Mouse (Mus musculus) hindbrain, embryonic 12.5 days (tissue): Measurements from ENCODE around the gene Purb. TPM values are rescaled to one million over a fixed set of nuclear protein-coding genes. Genes with fewer than 3 reads are reported as not detected.

Experiments
- ATAC-seq: fragments of 200-750 bp; cut with Nextera tagmentation; 2 replicates; pipeline ENCODE4 v1.8.0; 2017; ENCODE audit warnings: moderate TSS enrichment; ENCODE audit not compliant: low FRiP score
- H3K27ac ChIP-seq: fragments of 300-500 bp; sonication (generic); 2 replicates; pipeline ENCODE4 v1.5.1; 2016; ENCODE audit warnings: mild to moderate bottlenecking
- H3K27me3 ChIP-seq: fragments of 300-500 bp; sonication (generic); 2 replicates; pipeline ENCODE4 v1.6.1; 2016; ENCODE audit warnings: mild to moderate bottlenecking
- H3K36me3 ChIP-seq: fragments of 300-500 bp; sonication (generic); 2 replicates; pipeline ENCODE4 v1.6.1; 2016; ENCODE audit warnings: mild to moderate bottlenecking
- H3K4me1 ChIP-seq: fragments of 300-500 bp; sonication (generic); 2 replicates; pipeline ENCODE4 v1.6.1; 2016
- H3K4me2 ChIP-seq: fragments of 300-500 bp; sonication (generic); replicated peaks from 2 replicates; pipeline ENCODE4 v1.6.1; 2016; ENCODE audit warnings: mild to moderate bottlenecking
- H3K4me3 ChIP-seq: fragments of 300-500 bp; sonication (generic); 2 replicates; pipeline ENCODE4 v1.5.1; 2016; ENCODE audit warnings: mild to moderate bottlenecking
- H3K9ac ChIP-seq: fragments of 300-500 bp; sonication (generic); 2 replicates; pipeline ENCODE4 v1.6.1; 2016; ENCODE audit warnings: mild to moderate bottlenecking, moderate library complexity
- H3K9me3 ChIP-seq: fragments of 300-500 bp; sonication (generic); replicated peaks from 2 replicates; pipeline ENCODE4 v1.6.1; 2016; ENCODE audit warnings: mild to moderate bottlenecking
- WGBS: fragments of 180-500 bp; shearing (Covaris S2); methylation state at CpG from one replicate; pipeline ENCODE4 v1.1.7; 2016; 5-methylcytosine and 5-hydroxymethylcytosine counted together
- polyA plus RNA-seq: library from polyadenylated mRNA; unstranded; fragments of >200 nt; fragmentation: Nextera tagmentation; extraction: Ambion mirVana; gene quantifications from 2 replicates; pipeline ENCODE4 v1.2.1, GENCODE M21; 2016

Gene Purb
- polyA plus RNA-seq, 1 experiment from 2014 or later, result 17.2 TPM

DNA sequence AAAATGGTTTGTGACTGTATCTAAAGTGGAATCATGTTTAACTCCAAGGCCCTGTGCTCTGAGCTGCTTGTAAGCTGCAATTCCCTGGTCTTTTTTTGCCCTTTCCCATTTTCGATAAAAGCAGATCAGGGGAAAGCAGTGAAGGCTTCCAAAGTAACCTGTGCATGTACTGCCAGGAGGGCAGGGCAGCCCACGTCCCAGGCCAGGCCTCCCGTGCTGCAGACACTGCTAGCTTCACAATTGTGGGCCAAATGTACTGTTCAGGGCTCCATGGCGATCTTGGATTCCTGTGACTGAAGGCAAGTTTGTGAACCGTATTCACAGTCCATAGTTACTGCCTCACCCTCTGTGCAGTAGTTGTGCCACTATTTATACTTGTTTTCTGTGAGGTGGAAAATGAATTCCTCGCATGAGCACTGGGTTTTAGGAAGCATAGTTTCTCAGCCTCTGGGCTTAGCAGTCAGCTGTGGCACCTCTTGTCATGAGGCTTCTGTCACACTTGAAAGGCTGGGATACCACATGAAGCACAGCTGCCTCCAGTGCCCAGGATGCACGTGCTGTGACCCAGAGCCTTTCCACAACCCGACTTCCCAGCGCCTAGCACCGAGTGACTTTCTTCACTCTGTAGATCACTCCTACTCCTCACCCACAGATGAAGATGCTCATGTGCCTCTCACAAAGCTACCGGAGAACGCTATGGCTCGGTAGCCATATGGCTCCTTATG lies 5.1 kb upstream of the Purb start:
- Histone ChIP-seq H3K9ac (no peak overlapping the region), H3K4me2 (no peak overlapping the region), H3K4me1 (0 out of 2 replicates have a peak, but pooled peaks cover 3% of the 10 kb centered on the region), H3K36me3 (no peaks in the 10 kb centered on the region), H3K9me3 (no peaks in the 10 kb centered on the region), H3K27ac (no peak overlapping the region), H3K4me3 (no peak overlapping the region), H3K27me3 (no peaks in the 10 kb centered on the region; the same call in 1 of the 2 replicates)
- no peak for ATAC-seq
- 81% methylated on average over 13 of the region's 13 CpGs for WGBS

DNA sequence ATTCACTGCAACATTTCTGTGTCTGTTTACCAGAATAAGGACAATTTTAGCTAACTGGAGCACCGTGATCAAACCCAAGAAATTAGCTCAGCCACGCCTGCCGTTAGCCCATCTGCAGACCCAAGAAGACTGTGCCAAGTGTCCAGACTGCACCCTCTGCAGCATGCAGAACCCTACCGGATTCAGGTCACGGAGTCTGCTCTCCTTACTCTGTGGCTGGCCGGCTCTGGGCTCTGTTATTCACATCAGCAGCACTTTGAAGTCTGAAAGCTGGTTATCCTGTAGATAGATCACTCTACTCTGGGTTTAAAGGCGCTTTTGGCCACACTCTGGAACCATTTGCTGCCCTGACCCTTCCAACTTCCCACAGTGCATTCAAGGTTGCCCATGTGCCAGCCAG lies 4.5 kb upstream of the Purb start:
- no peaks in the 10 kb centered on the region for H3K36me3 ChIP-seq
- no peak overlapping the region for H3K27ac ChIP-seq
- WGBS, result 76% methylated on average over 7 of the region's 7 CpGs
- 0 out of 2 replicates have a peak, but pooled peaks cover 3% of the 10 kb centered on the region for H3K4me1 ChIP-seq
- H3K4me3 ChIP-seq, result no peak overlapping the region
- no peaks in the 10 kb centered on the region for H3K9me3 ChIP-seq
- no peaks in the 10 kb centered on the region; the same call in 1 of the 2 replicates for H3K27me3 ChIP-seq
- no peak overlapping the region for H3K9ac ChIP-seq
- no peak overlapping the region for H3K4me2 ChIP-seq
- ATAC-seq, result no peak

DNA sequence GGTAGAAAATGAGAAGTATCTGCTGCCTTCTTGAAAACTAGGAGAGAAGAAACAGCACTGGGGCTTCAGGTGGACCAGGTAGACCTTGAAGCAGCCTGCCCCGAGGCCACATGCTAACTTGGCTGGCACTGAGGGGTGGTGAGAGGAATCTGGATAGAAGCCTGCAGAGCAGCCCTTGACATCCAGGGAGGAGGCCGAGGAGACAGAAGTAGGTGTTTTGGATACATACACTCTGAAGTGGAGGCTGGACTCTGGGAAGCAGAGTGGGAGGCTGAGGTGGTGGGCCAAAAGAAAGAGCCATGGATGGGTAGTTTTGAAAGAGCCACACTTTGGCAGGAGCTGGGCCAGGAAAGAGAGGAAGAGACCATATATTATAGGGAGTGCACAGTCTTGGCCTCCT lies 3.5 kb upstream of the Purb start:
- Histone ChIP-seq H3K4me1 (peaks cover 3% of the 10 kb centered on the region), H3K27me3 (no peaks in the 10 kb centered on the region; the same call in 1 of the 2 replicates), H3K9me3 (no peaks in the 10 kb centered on the region), H3K27ac (no peak overlapping the region), H3K4me2 (no peak overlapping the region), H3K4me3 (no peak overlapping the region), H3K36me3 (no peaks in the 10 kb centered on the region), H3K9ac (no peak overlapping the region)
- no peak for ATAC-seq
- WGBS, result 67% methylated on average over 2 of the region's 2 CpGs

DNA sequence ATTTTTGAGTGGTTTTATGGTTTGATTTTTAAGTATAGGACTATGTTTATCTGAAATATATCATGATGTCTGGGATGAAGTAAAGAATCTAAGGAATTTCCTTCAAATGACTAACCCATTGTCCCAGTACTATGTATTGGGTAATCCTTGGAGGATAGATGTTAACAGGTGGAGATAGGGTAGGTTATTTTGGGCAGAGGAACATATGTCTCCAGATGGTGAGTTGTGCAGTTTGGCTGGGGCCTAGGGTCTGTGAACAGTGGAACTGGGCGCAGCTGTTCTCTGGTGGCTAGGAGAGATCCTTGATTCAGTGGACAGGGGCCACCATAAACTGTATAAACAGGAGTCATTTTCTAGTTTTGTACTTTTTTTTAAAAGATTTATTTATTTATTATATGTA lies 1.6 kb upstream of the Purb start:
- 92% methylated on average over 1 of the region's 1 CpGs for WGBS

DNA sequence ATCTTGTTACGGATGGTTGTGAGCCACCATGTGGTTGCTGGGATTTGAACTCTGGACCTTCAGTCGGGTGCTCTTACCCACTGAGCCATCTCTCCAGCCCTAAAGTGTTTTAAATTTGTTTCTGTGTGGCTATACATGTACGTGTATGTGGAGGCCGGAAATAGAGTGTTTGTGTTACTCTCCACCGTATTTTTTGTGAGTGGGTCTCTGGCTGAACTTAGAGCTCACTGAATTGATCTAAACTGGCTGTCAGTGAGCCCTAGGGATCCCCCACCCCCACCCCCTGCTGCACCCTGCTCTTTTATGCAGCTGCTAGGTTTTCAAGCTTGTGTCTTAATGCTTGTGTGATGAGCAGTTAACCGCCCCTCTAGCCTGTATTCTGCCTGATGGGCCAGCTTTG lies 1.2 kb upstream of the Purb start:
- Histone ChIP-seq H3K9ac (no peak overlapping the region), H3K27me3 (no peaks in the 10 kb centered on the region; the same call in 1 of the 2 replicates), H3K4me2 (no peak overlapping the region), H3K36me3 (no peaks in the 10 kb centered on the region), H3K4me3 (no peak overlapping the region), H3K4me1 (peaks cover 22% of the 10 kb centered on the region), H3K9me3 (no peaks in the 10 kb centered on the region), H3K27ac (no peak overlapping the region)
- no peak for ATAC-seq
- WGBS, result 78% methylated on average over 6 of the region's 6 CpGs

More for the DNA sequence above, 1.6 kb upstream of the Purb start:
- no peak overlapping the region for H3K4me3 ChIP-seq
- H3K27ac ChIP-seq, result no peak overlapping the region
- no peak overlapping the region for H3K4me2 ChIP-seq
- no peaks in the 10 kb centered on the region for H3K9me3 ChIP-seq
- ATAC-seq, result no peak
- no peak overlapping the region for H3K9ac ChIP-seq
- H3K4me1 ChIP-seq, result peaks cover 19% of the 10 kb centered on the region
- no peaks in the 10 kb centered on the region; the same call in 1 of the 2 replicates for H3K27me3 ChIP-seq
- no peaks in the 10 kb centered on the region for H3K36me3 ChIP-seq

DNA sequence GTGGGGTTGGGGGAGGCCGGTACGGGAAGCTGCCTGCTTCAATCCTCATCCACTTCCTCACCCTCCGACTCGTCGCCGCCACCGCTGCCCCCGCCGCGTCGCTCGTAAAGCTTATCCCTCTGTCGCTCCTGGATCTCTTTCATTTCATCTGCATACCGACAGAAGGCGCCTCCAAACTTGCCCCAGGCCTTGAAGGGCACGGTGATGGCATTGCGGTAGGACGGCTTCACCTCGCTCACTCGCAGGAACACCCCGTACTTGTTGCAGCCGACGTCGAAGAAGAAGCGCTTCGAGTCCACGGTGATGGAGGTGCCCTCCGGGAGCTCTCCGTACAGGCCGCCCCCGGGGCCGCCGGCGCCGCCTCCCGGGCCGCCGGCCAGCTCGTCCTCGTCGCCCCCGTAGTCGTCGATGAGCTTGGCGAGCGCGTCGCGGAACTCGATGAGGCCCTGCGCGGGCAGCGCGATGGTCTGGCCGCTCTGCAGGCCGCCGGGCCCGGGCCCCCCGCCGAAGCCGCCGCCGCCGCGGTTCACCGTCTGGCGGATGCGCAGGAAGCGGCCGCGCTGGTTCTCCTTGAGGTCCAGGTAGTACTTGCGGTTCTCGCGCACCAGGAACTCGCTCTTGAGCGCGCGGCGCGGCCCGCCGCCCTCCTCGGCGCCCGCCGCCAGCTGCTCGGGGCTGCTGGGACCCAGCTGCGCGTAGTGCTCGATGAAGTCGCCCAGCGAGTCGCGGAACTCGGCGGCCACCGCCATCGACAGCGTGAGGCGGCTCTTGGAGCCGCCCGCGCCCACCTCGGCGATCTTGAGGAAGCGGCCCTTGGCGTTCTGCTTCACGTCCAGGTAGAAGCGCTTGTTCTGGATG lies 614 bp downstream of the Purb start:
- Histone ChIP-seq H3K4me3 (peak overlapping the region; percentile 97), H3K27me3 (no peaks in the 10 kb centered on the region), H3K36me3 (no peaks in the 10 kb centered on the region), H3K4me2 (peak overlapping the region; percentile 66), H3K4me1 (peaks cover 37% of the 10 kb centered on the region), H3K27ac (peak overlapping the region; percentile 97), H3K9ac (peak overlapping the region; percentile 97), H3K9me3 (no peaks in the 10 kb centered on the region)
- under 1% methylated on average over 100 of the region's 109 CpGs for WGBS
- ATAC-seq, result peak; percentile 37

DNA sequence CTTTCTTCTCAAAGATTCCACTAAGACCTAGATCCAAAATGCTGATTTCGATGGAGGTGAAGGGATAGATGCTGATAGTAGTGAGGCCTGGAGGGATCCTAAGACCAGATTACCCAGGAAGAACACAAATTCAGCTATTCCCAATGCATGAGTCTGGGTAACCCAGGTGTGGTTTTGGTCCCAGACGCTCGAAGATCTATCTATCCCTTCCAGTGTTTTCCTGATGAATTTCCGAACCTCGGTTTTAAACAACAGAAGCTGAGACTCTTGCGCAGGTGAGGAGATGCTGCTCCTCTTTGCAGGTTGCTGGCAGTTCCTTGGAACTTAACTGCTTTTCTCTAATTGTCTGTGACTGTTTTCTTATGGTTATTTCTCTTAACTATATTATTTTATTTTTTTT lies 1.3 kb downstream of the Purb start:
- Histone ChIP-seq H3K4me2 (peak overlapping the region; percentile 66), H3K4me1 (peaks cover 41% of the 10 kb centered on the region)

DNA sequence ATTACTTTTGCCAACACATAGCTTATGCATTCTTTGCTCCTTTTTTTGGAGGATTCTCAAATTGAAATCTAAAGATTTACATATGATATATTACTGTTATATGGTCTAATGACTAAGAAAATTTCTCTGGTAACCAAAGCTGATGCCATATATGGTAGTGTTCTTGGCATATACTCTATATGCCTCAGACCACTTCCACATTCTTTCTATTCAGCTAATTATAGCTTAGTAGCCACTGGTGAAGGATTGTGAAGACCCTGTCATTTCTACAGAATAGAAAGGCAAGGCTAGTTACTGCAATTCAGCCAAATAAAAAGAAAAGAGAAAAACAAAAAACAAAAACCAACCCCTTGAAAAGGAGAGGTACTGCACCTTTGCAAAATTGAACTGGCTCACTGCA lies 3.6 kb downstream of the Purb start:
- peak overlapping the region; percentile 55; the same call in 1 of the 2 replicates for H3K27ac ChIP-seq
- ATAC-seq, result no peak
- peaks cover 42% of the 10 kb centered on the region for H3K4me1 ChIP-seq

More for the DNA sequence above, 1.3 kb downstream of the Purb start:
- no peak for ATAC-seq
- Histone ChIP-seq H3K4me3 (peak overlapping the region; percentile 97), H3K9me3 (no peaks in the 10 kb centered on the region), H3K27ac (peak overlapping the region; percentile 97), H3K9ac (peak overlapping the region; percentile 97), H3K27me3 (no peaks in the 10 kb centered on the region), H3K36me3 (no peaks in the 10 kb centered on the region)
- WGBS, result 38% methylated on average over 6 of the region's 6 CpGs

DNA sequence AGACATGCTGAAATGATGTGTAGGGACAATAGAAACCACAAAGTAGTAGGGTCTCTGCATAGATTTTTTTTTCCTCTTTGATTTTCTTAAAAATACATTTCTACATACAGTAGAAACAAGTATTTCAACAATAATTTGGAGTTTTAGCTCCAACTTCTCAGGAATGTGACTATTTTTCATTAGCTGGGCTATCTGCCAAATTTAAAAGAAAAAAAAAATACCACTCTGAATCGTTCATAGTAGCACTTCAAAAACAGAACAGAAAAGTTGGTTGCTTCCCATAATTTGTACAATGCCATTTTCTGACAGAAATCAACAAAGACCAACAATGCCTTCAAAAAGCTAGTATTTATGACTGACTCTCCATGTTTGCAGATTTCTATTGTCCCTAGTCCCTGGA lies 4.2 kb downstream of the Purb start:
- Histone ChIP-seq H3K4me3 (peak overlapping the region; percentile 34), H3K36me3 (peaks cover 7% of the 10 kb centered on the region; the same call in 1 of the 2 replicates), H3K4me1 (peaks cover 42% of the 10 kb centered on the region), H3K9ac (peak overlapping the region; percentile 40; the same call in 1 of the 2 replicates), H3K27ac (peak overlapping the region; percentile 55), H3K4me2 (peak overlapping the region; percentile 66), H3K27me3 (no peaks in the 10 kb centered on the region), H3K9me3 (no peaks in the 10 kb centered on the region)
- no peak for ATAC-seq
- 35% methylated on average over 1 of the region's 1 CpGs for WGBS

More for the DNA sequence above, 3.6 kb downstream of the Purb start:
- Histone ChIP-seq H3K9me3 (no peaks in the 10 kb centered on the region), H3K36me3 (peaks cover 2% of the 10 kb centered on the region; the same call in 1 of the 2 replicates), H3K9ac (peak overlapping the region; percentile 57), H3K4me2 (peak overlapping the region; percentile 66), H3K4me3 (peak overlapping the region; percentile 34), H3K27me3 (no peaks in the 10 kb centered on the region)

DNA sequence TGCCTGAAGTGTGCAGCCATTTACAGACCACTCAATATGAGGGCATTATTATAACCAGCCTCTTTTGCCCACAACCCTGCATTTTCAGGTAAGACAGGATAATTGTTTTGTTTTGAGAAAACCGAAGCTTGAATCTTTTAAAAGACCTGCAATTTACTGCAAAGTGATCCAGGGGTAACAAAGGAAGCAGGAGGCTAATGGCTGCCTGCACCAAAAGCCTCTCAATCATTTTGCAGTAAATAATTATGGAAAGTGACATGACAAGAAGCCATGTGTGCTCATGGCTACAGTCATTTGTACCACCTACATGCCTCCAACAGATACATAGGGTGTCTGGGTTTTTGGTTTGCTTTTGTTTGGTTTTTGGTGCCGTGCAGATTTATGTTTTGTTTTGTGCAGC lies 4.7 kb downstream of the Purb start:
- H3K9ac ChIP-seq, result peak overlapping the region; percentile 28
- H3K9me3 ChIP-seq, result no peaks in the 10 kb centered on the region
- no peaks in the 10 kb centered on the region for H3K27me3 ChIP-seq
- peak overlapping the region; percentile 4; the same call in 1 of the 2 replicates for H3K27ac ChIP-seq
- no peak for ATAC-seq
- 62% methylated on average over 2 of the region's 2 CpGs for WGBS
- H3K36me3 ChIP-seq, result peaks cover 11% of the 10 kb centered on the region; the same call in 1 of the 2 replicates
- peak overlapping the region; percentile 66 for H3K4me2 ChIP-seq
- H3K4me3 ChIP-seq, result peak overlapping the region; percentile 34
- H3K4me1 ChIP-seq, result peaks cover 42% of the 10 kb centered on the region

DNA sequence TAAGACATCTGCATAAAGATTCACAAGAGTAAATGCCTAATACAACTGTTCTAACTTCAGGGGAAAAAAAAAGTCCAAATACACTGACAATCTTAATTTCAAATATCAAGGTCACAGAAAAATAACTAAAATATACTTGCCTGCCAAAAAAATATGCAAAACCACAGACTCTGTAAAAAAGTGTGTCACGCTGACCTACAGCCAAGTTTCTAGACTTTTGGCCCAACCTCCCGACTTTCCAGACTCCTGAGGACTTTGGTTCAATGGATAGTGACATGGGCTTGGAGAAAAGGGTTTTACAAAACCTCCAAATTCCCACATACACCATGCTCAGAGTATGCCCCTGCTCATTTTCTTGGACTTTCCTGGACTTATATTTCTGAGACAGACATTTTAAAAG lies 7.2 kb downstream of the Purb start:
- WGBS, result 90% methylated on average over 2 of the region's 2 CpGs
- no peaks in the 10 kb centered on the region for H3K27me3 ChIP-seq
- H3K4me3 ChIP-seq, result no peak overlapping the region
- no peak overlapping the region for H3K4me2 ChIP-seq
- H3K4me1 ChIP-seq, result peaks cover 32% of the 10 kb centered on the region
- H3K9ac ChIP-seq, result no peak overlapping the region
- no peak overlapping the region for H3K27ac ChIP-seq
- H3K36me3 ChIP-seq, result peaks cover 19% of the 10 kb centered on the region
- no peaks in the 10 kb centered on the region for H3K9me3 ChIP-seq
- no peak for ATAC-seq

DNA sequence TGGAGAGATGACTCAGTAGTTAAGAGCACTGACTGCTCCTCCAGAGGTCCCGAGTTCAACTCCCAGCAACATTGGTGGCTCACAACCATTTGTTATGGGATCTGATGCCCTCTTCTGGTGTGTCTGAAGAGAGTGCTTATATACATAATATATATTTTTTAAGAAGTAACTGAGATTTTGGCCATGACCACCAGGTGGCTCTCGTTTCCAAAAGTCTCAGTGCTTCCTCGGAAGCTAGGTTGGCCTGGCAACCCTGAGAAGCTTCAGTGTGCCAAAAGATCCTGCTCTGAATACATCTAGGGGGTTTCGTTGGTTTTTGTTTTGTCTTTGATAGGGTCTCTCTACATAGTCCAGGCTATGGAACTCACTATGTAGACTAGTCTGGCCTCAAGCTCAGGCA lies 10.6 kb downstream of the Purb start:
- Histone ChIP-seq H3K4me1 (peaks cover 5% of the 10 kb centered on the region), H3K4me3 (no peak overlapping the region), H3K9me3 (no peaks in the 10 kb centered on the region), H3K9ac (no peak overlapping the region), H3K27me3 (no peaks in the 10 kb centered on the region), H3K36me3 (peaks cover 19% of the 10 kb centered on the region), H3K27ac (no peak overlapping the region), H3K4me2 (no peak overlapping the region)
- WGBS, result 27% methylated on average over 4 of the region's 4 CpGs
- peak; percentile 68; the same call in 1 of the 2 replicates for ATAC-seq
